Mouse (Mus musculus): Measurements from ENCODE around the gene Eef1b2.

DNA sequence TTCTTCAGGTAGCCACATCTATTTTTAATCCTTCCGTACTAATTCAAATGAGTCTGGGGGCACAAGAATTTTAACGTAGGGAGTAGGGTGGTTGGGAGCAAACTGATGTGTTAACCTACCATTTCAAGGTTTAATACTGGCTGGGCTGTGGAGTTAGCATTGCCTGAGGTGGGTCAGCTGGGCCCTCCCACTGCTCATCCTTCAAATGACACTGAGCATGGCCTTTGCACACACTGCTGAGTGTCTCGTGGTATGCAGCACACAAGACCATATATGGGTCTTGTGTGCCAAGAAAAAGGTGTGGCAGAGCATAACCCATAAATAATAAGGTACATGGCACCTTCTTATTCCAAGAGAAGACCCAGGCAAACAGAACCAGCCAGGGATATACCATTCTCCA lies 31.0 kb downstream of the Eef1b2 start:
- TF ChIP-seq EP300 (IDR thresholded peaks at IDR 0.05; ENCODE audit: low read length) (no peak), GABPA (IDR thresholded peaks at IDR 0.05; ENCODE audit: insufficient replicate concordance, low read depth, low read length) (no peak), ZC3H11A (IDR thresholded peaks at IDR 0.05; ENCODE audit: low read depth, low read length) (no peak), E2F4 (IDR thresholded peaks at IDR 0.05; ENCODE audit: insufficient replicate concordance, low read depth, low read length) (no peak), CTCF (conservative IDR thresholded peaks at IDR 0.05 in 1 of 2, IDR thresholded peaks at IDR 0.05 in 1 of 2; ENCODE audit: low read depth in 2 of 2, low read length in 2 of 2) (no peak), POLR2A (IDR thresholded peaks at IDR 0.05; ENCODE audit: low read depth, low read length) (no peak), USF1 (IDR thresholded peaks at IDR 0.05; ENCODE audit: low read depth, low read length) (no peak), NRF1 (IDR thresholded peaks at IDR 0.05; ENCODE audit: low read depth, low read length) (no peak)

Measured in CH12.LX (cell line).